Mouse (Mus musculus): Measurements from ENCODE around the gene Dnah7c. TPM values are rescaled to one million over a fixed set of nuclear protein-coding genes. Genes with fewer than 3 reads are reported as not detected.
"Not testable (repeated sequence)": the region's sequence is repeated elsewhere in the genome, so short reads cannot be mapped to it uniquely, and the experiment has no call there.

Gene Dnah7c
- 0.19 TPM in 1 of 2 replicates, not detected in the other for total RNA-seq (2015; ENCODE audit: low replicate concordance)
- not detected in 2 replicates for total RNA-seq (2017; ENCODE audit: low replicate concordance)

- ATAC-seq (replicated peaks; ENCODE audit: low FRiP score, poor library complexity, severe bottlenecking): no peak
Measured at GRCm38 (mm10) chr1:46425137-46425925, at the start of gene Dnah7c. Dnah7c (plus strand) TSS chr1:46425592.

- not testable (repeated sequence) for ATAC-seq (replicated peaks; ENCODE audit: low FRiP score, poor library complexity, severe bottlenecking)
Measured at GRCm38 (mm10) chr1:46380641-46381040, 44.8 kb upstream of the Dnah7c start.

- not testable (repeated sequence) for ATAC-seq (replicated peaks; ENCODE audit: low FRiP score, poor library complexity, severe bottlenecking)
Measured at GRCm38 (mm10) chr1:46394681-46395297, 30.6 kb upstream of the Dnah7c start.

GRCm38 (mm10) chr1:46408324-46409115, 16.9 kb upstream of the Dnah7c start:
- ATAC-seq (replicated peaks; ENCODE audit: low FRiP score, poor library complexity, severe bottlenecking): no peak

GRCm38 (mm10) chr1:46414798-46415197, 10.6 kb upstream of the Dnah7c start:
- ATAC-seq (replicated peaks; ENCODE audit: low FRiP score, poor library complexity, severe bottlenecking): not testable (repeated sequence)

- not testable (repeated sequence) for ATAC-seq (replicated peaks; ENCODE audit: low FRiP score, poor library complexity, severe bottlenecking)
Measured at GRCm38 (mm10) chr1:46416946-46417345, 8.4 kb upstream of the Dnah7c start.

GRCm38 (mm10) chr1:46418966-46419365, 6.4 kb upstream of the Dnah7c start:
- ATAC-seq (replicated peaks; ENCODE audit: low FRiP score, poor library complexity, severe bottlenecking): not testable (repeated sequence)

- ATAC-seq (replicated peaks; ENCODE audit: low FRiP score, poor library complexity, severe bottlenecking): no peak
Measured at GRCm38 (mm10) chr1:46428401-46428800, 3.0 kb downstream of the Dnah7c start.

- not testable (repeated sequence) for ATAC-seq (replicated peaks; ENCODE audit: low FRiP score, poor library complexity, severe bottlenecking)
Measured at GRCm38 (mm10) chr1:46514671-46515070, 89.3 kb downstream of the Dnah7c start.

GRCm38 (mm10) chr1:46521032-46521431, 95.6 kb downstream of the Dnah7c start:
- ATAC-seq (replicated peaks; ENCODE audit: low FRiP score, poor library complexity, severe bottlenecking): no peak

- not testable (repeated sequence) for ATAC-seq (replicated peaks; ENCODE audit: low FRiP score, poor library complexity, severe bottlenecking)
Measured at GRCm38 (mm10) chr1:46526537-46526936, 101.1 kb downstream of the Dnah7c start.

- no peak for ATAC-seq (replicated peaks; ENCODE audit: low FRiP score, poor library complexity, severe bottlenecking)
Measured at GRCm38 (mm10) chr1:46544812-46545421, 119.5 kb downstream of the Dnah7c start.

GRCm38 (mm10) chr1:46580385-46580784, 155.0 kb downstream of the Dnah7c start:
- ATAC-seq (replicated peaks; ENCODE audit: low FRiP score, poor library complexity, severe bottlenecking): no peak

GRCm38 (mm10) chr1:46593826-46594225, 168.4 kb downstream of the Dnah7c start:
- ATAC-seq (replicated peaks; ENCODE audit: low FRiP score, poor library complexity, severe bottlenecking): not testable (repeated sequence)

- ATAC-seq (replicated peaks; ENCODE audit: low FRiP score, poor library complexity, severe bottlenecking): not testable (repeated sequence)
Measured at GRCm38 (mm10) chr1:46596343-46596742, 171.0 kb downstream of the Dnah7c start.

- no peak for ATAC-seq (replicated peaks; ENCODE audit: low FRiP score, poor library complexity, severe bottlenecking)
Measured at GRCm38 (mm10) chr1:46620331-46620730, 194.9 kb downstream of the Dnah7c start.

GRCm38 (mm10) chr1:46625914-46626313, 200.5 kb downstream of the Dnah7c start:
- not testable (repeated sequence) for ATAC-seq (replicated peaks; ENCODE audit: low FRiP score, poor library complexity, severe bottlenecking)

- not testable (repeated sequence) for ATAC-seq (replicated peaks; ENCODE audit: low FRiP score, poor library complexity, severe bottlenecking)
Measured at GRCm38 (mm10) chr1:46649821-46650220, 224.4 kb downstream of the Dnah7c start.

GRCm38 (mm10) chr1:46652721-46653120, 227.3 kb downstream of the Dnah7c start:
- ATAC-seq (replicated peaks; ENCODE audit: low FRiP score, poor library complexity, severe bottlenecking): not testable (repeated sequence)

- not testable (repeated sequence) for ATAC-seq (replicated peaks; ENCODE audit: low FRiP score, poor library complexity, severe bottlenecking)
Measured at GRCm38 (mm10) chr1:46724810-46725209, 299.4 kb downstream of the Dnah7c start.
